Mouse (Mus musculus): ENCODE data around the gene Plppr3.
"Not testable (repeated sequence)": the region's sequence is repeated elsewhere in the genome, so short reads cannot be mapped to it uniquely, and the experiment has no call there.

Gene Plppr3

GRCm38 (mm10) chr10:79897316-79898245 is 23.1 kb upstream of the Plppr3 start:
- no peak for DNase-seq

- no peak for DNase-seq
These were observed 22.4 kb upstream of the Plppr3 start for GRCm38 (mm10) chr10:79896814-79897213.

- no peak for DNase-seq
These were observed 21.9 kb upstream of the Plppr3 start for GRCm38 (mm10) chr10:79896306-79896705.

- peak; percentile 70 to 84 for DNase-seq
These were observed 18.2 kb upstream of the Plppr3 start for GRCm38 (mm10) chr10:79892451-79893118.

- no peak for DNase-seq
These were observed 16.2 kb upstream of the Plppr3 start, which contains the start of gene Cfd for GRCm38 (mm10) chr10:79890670-79891069. Cfd (plus strand) TSS chr10:79890853.

- DNase-seq: peak in 1 of 2 experiments; percentile 64
These were observed 15.0 kb upstream of the Plppr3 start for GRCm38 (mm10) chr10:79889386-79889785.

GRCm38 (mm10) chr10:79886611-79887010 is 12.2 kb upstream of the Plppr3 start:
- no peak for DNase-seq

GRCm38 (mm10) chr10:79886054-79886453 is 11.6 kb upstream of the Plppr3 start, which contains the start of gene Elane:
Elane (plus strand) TSS chr10:79886247.
- DNase-seq: no peak

GRCm38 (mm10) chr10:79884938-79885337 is 10.5 kb upstream of the Plppr3 start:
- DNase-seq: not testable (repeated sequence)

GRCm38 (mm10) chr10:79884446-79884845 is 10.0 kb upstream of the Plppr3 start:
- peak; percentile 87 to 88 for DNase-seq

- DNase-seq: peak; percentile 79 to 87
These were observed 9.1 kb upstream of the Plppr3 start for GRCm38 (mm10) chr10:79883297-79884084.

GRCm38 (mm10) chr10:79881981-79882380 is 7.5 kb upstream of the Plppr3 start:
- DNase-seq: no peak

- DNase-seq: no peak
These were observed 6.3 kb upstream of the Plppr3 start for GRCm38 (mm10) chr10:79880721-79881120.

- DNase-seq: no peak
These were observed 5.1 kb upstream of the Plppr3 start for GRCm38 (mm10) chr10:79879527-79879926.

- DNase-seq: peak; percentile 61 to 67
These were observed 3.3 kb upstream of the Plppr3 start for GRCm38 (mm10) chr10:79877757-79878156.

GRCm38 (mm10) chr10:79877174-79877573 is 2.7 kb upstream of the Plppr3 start:
- no peak for DNase-seq

- DNase-seq: no peak
These were observed 632 bp downstream of the Plppr3 start for GRCm38 (mm10) chr10:79873715-79874289.

GRCm38 (mm10) chr10:79873313-79873712 is 1.1 kb downstream of the Plppr3 start:
- no peak for DNase-seq

GRCm38 (mm10) chr10:79872862-79873261 is 1.6 kb downstream of the Plppr3 start:
- DNase-seq: no peak

- no peak for DNase-seq
These were observed 2.6 kb downstream of the Plppr3 start for GRCm38 (mm10) chr10:79871845-79872244.

GRCm38 (mm10) chr10:79866601-79867000 is 7.8 kb downstream of the Plppr3 start:
- DNase-seq: no peak

GRCm38 (mm10) chr10:79865801-79866295 is 8.6 kb downstream of the Plppr3 start:
- peak; percentile 66 to 73 for DNase-seq
